Mouse (Mus musculus) embryonic facial prominence, embryonic 13.5 days (tissue): ENCODE data around the gene Defb25. TPM values are rescaled to one million over a fixed set of nuclear protein-coding genes. Genes with fewer than 3 reads are reported as not detected.

Source experiments
- ATAC-seq: fragments of 200-750 bp; cut with Nextera tagmentation; 2 replicates; pipeline ENCODE4 v1.8.0; 2017; ENCODE audit warnings: low read depth; ENCODE audit not compliant: insufficient number of reproducible peaks, insufficient read depth, low FRiP score, low TSS enrichment
- H3K27ac ChIP-seq: fragments of 300-500 bp; sonication (generic); 2 replicates; pipeline ENCODE4 v1.5.1; 2015; ENCODE audit warnings: moderate library complexity, mild to moderate bottlenecking, inconsistent platforms
- H3K27me3 ChIP-seq: fragments of 300-500 bp; sonication (generic); 2 replicates; pipeline ENCODE4 v1.6.1; 2015; ENCODE audit warnings: mild to moderate bottlenecking, inconsistent platforms
- H3K36me3 ChIP-seq: fragments of 300-500 bp; sonication (generic); 2 replicates; pipeline ENCODE4 v1.6.1; 2015; ENCODE audit warnings: mild to moderate bottlenecking, inconsistent platforms
- H3K4me1 ChIP-seq: fragments of 300-500 bp; sonication (generic); 2 replicates; pipeline ENCODE4 v1.6.1; 2015; ENCODE audit warnings: inconsistent platforms
- H3K4me2 ChIP-seq: fragments of 300-500 bp; sonication (generic); 2 replicates; pipeline ENCODE4 v1.6.1; 2015; ENCODE audit warnings: moderate library complexity, mild to moderate bottlenecking, inconsistent platforms
- H3K4me3 ChIP-seq: fragments of 300-500 bp; sonication (generic); 2 replicates; pipeline ENCODE4 v1.5.1; 2015; ENCODE audit warnings: mild to moderate bottlenecking, inconsistent platforms
- H3K9ac ChIP-seq: fragments of 300-500 bp; sonication (generic); 2 replicates; pipeline ENCODE4 v1.6.1; 2015; ENCODE audit warnings: mild to moderate bottlenecking, inconsistent platforms
- H3K9me3 ChIP-seq: fragments of 300-500 bp; sonication (generic); 2 replicates; pipeline ENCODE4 v1.6.1; 2016; ENCODE audit warnings: inconsistent platforms
- WGBS: fragments of 180-500 bp; shearing (Covaris S2); methylation state at CpG from one replicate; pipeline ENCODE4 v1.1.7; 2015; ENCODE audit warnings: mixed read lengths; 5-methylcytosine and 5-hydroxymethylcytosine counted together
- polyA plus RNA-seq: library from polyadenylated mRNA; unstranded; fragments of >200 nt; fragmentation: Nextera tagmentation; extraction: Ambion mirVana; gene quantifications from 2 replicates; pipeline ENCODE4 v1.2.1, GENCODE M21; 2015

The Defb25 gene
- polyA plus RNA-seq, 1 experiment from 2014 or later: not detected

GRCm38 (mm10) chr2:152625256-152625655 is 2.4 kb upstream of the Defb25 start:
- Histone ChIP-seq H3K9me3 (no peaks in the 10 kb centered on the region), H3K4me2 (no peak overlapping the region), H3K36me3 (no peaks in the 10 kb centered on the region), H3K4me1 (peaks cover 14% of the 10 kb centered on the region), H3K9ac (no peak overlapping the region), H3K4me3 (no peak overlapping the region), H3K27ac (no peak overlapping the region), H3K27me3 (peaks cover 54% of the 10 kb centered on the region)
- 21% methylated on average over 1 of the region's 1 CpGs for WGBS
- ATAC-seq: no peak

DNA sequence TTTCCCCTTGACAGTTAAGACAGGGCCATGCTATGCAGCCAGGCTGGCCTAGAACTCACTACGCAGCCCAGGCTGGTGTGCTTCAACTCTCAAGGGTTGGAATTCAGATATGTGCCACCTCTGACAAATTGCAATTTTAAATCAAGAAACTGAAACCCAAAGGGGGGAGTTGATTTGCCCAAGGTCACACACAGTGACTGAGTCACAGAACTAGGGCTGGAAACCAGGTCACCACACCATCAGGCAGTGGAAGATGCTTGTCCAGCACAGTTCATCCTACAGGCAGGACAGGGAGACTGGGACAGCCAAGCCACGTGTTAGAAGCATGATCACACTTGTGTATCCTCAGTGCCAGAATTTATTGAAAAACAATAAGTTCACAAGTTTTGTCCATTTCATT is 1.7 kb upstream of the Defb25 start:
- Histone ChIP-seq H3K9ac (no peak overlapping the region), H3K9me3 (no peaks in the 10 kb centered on the region), H3K36me3 (no peaks in the 10 kb centered on the region), H3K27me3 (peaks cover 52% of the 10 kb centered on the region), H3K4me2 (no peak overlapping the region), H3K4me1 (peaks cover 14% of the 10 kb centered on the region), H3K27ac (no peak overlapping the region), H3K4me3 (no peak overlapping the region)
- ATAC-seq: no peak
- 78% methylated on average over 2 of the region's 2 CpGs for WGBS

- WGBS: 90% methylated on average over 13 of the region's 13 CpGs
These were observed 702 bp downstream of the Defb25 start for GRCm38 (mm10) chr2:152622151-152622550.

GRCm38 (mm10) chr2:152620367-152621134 is 2.3 kb downstream of the Defb25 start:
- Histone ChIP-seq H3K36me3 (no peaks in the 10 kb centered on the region), H3K27me3 (peaks cover 12% of the 10 kb centered on the region), H3K9ac (no peak overlapping the region), H3K4me2 (no peak overlapping the region), H3K27ac (no peak overlapping the region), H3K9me3 (no peaks in the 10 kb centered on the region), H3K4me3 (no peak overlapping the region), H3K4me1 (no peaks in the 10 kb centered on the region)
- 56% methylated on average over 9 of the region's 9 CpGs for WGBS
- ATAC-seq: no peak

More at GRCm38 (mm10) chr2:152622151-152622550, 702 bp downstream of the Defb25 start:
- Histone ChIP-seq H3K27ac (no peak overlapping the region), H3K9ac (no peak overlapping the region), H3K27me3 (peaks cover 28% of the 10 kb centered on the region), H3K9me3 (no peaks in the 10 kb centered on the region), H3K4me3 (no peak overlapping the region), H3K4me1 (peaks cover 12% of the 10 kb centered on the region), H3K4me2 (no peak overlapping the region), H3K36me3 (no peaks in the 10 kb centered on the region)
- ATAC-seq: no peak

GRCm38 (mm10) chr2:152617374-152617773 is 5.5 kb downstream of the Defb25 start:
- Histone ChIP-seq H3K27me3 (no peaks in the 10 kb centered on the region), H3K4me1 (no peaks in the 10 kb centered on the region), H3K9me3 (no peaks in the 10 kb centered on the region), H3K36me3 (no peaks in the 10 kb centered on the region), H3K4me3 (no peak overlapping the region), H3K9ac (no peak overlapping the region), H3K27ac (no peak overlapping the region), H3K4me2 (no peak overlapping the region)
- 57% methylated on average over 5 of the region's 5 CpGs for WGBS
- ATAC-seq: no peak

DNA sequence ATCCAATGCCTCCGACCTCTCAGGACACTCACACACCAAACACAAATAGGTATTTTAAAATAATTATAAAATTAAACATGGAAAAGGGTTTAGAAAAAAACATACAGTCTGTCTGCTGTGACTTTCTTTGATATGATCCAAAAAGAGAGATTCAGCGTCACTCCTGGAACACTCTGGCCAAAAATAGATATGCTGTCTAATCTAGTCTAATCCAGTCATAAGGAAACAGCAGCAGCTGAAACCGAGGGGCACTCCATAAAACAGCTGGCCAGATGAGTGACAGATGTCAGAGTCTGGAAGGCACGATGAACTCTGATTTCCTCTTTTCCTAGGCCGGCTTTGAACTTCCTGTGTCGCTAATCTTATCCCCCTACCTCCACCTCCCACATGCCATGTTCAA is 6.4 kb downstream of the Defb25 start:
- no peaks in the 10 kb centered on the region for H3K4me1 ChIP-seq
- no peaks in the 10 kb centered on the region for H3K36me3 ChIP-seq
- H3K27me3 ChIP-seq: no peaks in the 10 kb centered on the region
- no peak overlapping the region for H3K27ac ChIP-seq
- no peak for ATAC-seq
- WGBS: 67% methylated on average over 6 of the region's 6 CpGs
- no peaks in the 10 kb centered on the region for H3K9me3 ChIP-seq
- H3K9ac ChIP-seq: no peak overlapping the region
- H3K4me3 ChIP-seq: no peak overlapping the region
- H3K4me2 ChIP-seq: no peak overlapping the region

GRCm38 (mm10) chr2:152615563-152615962 is 7.3 kb downstream of the Defb25 start:
- H3K27ac ChIP-seq: no peak overlapping the region
- 12% methylated on average over 7 of the region's 7 CpGs for WGBS
- no peaks in the 10 kb centered on the region for H3K27me3 ChIP-seq
- H3K4me1 ChIP-seq: no peaks in the 10 kb centered on the region
- H3K4me3 ChIP-seq: no peak overlapping the region
- H3K4me2 ChIP-seq: no peak overlapping the region
- no peak for ATAC-seq
- H3K9me3 ChIP-seq: no peaks in the 10 kb centered on the region
- H3K36me3 ChIP-seq: no peaks in the 10 kb centered on the region
- H3K9ac ChIP-seq: no peak overlapping the region

- Histone ChIP-seq H3K4me1 (no peaks in the 10 kb centered on the region), H3K36me3 (no peaks in the 10 kb centered on the region), H3K9ac (no peak overlapping the region), H3K9me3 (no peaks in the 10 kb centered on the region), H3K4me2 (no peak overlapping the region; the same call in 1 of the 2 replicates), H3K4me3 (no peak overlapping the region), H3K27me3 (no peaks in the 10 kb centered on the region), H3K27ac (no peak overlapping the region)
- WGBS: 31% methylated on average over 7 of the region's 8 CpGs
- no peak for ATAC-seq
These were observed 10.7 kb downstream of the Defb25 start for GRCm38 (mm10) chr2:152612193-152612592.

GRCm38 (mm10) chr2:152608719-152609118 is 14.1 kb downstream of the Defb25 start:
- no peaks in the 10 kb centered on the region for H3K27me3 ChIP-seq
- ATAC-seq: no peak
- no peaks in the 10 kb centered on the region for H3K4me1 ChIP-seq
- H3K9me3 ChIP-seq: no peaks in the 10 kb centered on the region
- H3K4me2 ChIP-seq: no peak overlapping the region
- H3K9ac ChIP-seq: no peak overlapping the region
- no peak overlapping the region for H3K4me3 ChIP-seq
- WGBS: 100% methylated on average over 1 of the region's 1 CpGs
- no peak overlapping the region for H3K27ac ChIP-seq
- H3K36me3 ChIP-seq: no peaks in the 10 kb centered on the region

- Histone ChIP-seq H3K9ac (no peak overlapping the region), H3K9me3 (no peaks in the 10 kb centered on the region), H3K4me1 (no peaks in the 10 kb centered on the region), H3K4me3 (no peak overlapping the region), H3K27ac (no peak overlapping the region), H3K4me2 (no peak overlapping the region), H3K36me3 (no peaks in the 10 kb centered on the region), H3K27me3 (no peaks in the 10 kb centered on the region)
- ATAC-seq: no peak
- 67% methylated on average over 6 of the region's 6 CpGs for WGBS
These were observed 15.1 kb downstream of the Defb25 start for GRCm38 (mm10) chr2:152607746-152608145.

DNA sequence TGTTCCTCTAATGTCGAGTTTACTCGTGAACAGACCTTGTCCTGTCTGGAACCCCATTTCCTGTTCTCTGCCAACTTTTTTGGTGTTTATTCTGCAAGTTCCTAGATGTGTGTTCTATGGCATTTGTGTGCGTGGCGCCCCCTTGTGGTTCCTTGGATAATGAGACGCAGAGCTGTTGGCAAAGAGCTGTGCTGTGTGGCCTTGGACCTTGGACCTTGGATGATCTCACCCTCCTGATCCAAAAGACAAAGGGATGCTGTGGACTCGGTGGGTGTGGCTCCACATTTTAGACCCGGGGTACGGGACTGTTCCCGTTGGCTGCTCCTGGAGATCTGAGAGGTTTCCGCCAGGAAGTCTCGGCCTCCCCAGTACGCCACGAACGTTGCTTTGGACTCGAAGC is 18.8 kb downstream of the Defb25 start, which contains the start of gene Defb36:
Defb36 (plus strand) TSS at position 271 of the 400 bp plus-strand sequence.
- H3K4me2 ChIP-seq: no peak within 1 kb of the TSS
- no peaks in the 10 kb centered on the region for H3K27me3 ChIP-seq
- no peaks in the 10 kb centered on the region for H3K36me3 ChIP-seq
- WGBS: 82% methylated on average over 15 of the region's 15 CpGs
- no peak for ATAC-seq
- H3K27ac ChIP-seq: no peak within 1 kb of the TSS
- H3K4me3 ChIP-seq: no peak within 1 kb of the TSS
- H3K4me1 ChIP-seq: no peaks in the 10 kb centered on the region
- H3K9ac ChIP-seq: no peak within 1 kb of the TSS
- no peaks in the 10 kb centered on the region for H3K9me3 ChIP-seq

GRCm38 (mm10) chr2:152601275-152601960 is 21.4 kb downstream of the Defb25 start:
- Histone ChIP-seq H3K36me3 (no peaks in the 10 kb centered on the region), H3K4me3 (no peak overlapping the region), H3K4me2 (no peak overlapping the region), H3K9ac (no peak overlapping the region), H3K27ac (no peak overlapping the region), H3K9me3 (no peaks in the 10 kb centered on the region), H3K27me3 (no peaks in the 10 kb centered on the region), H3K4me1 (no peaks in the 10 kb centered on the region)
- WGBS: 73% methylated on average over 4 of the region's 4 CpGs
- ATAC-seq: no peak
